Mouse (Mus musculus) adrenal gland, adult 2 months (tissue): ENCODE data around the gene Rragc. TPM values are rescaled to one million over a fixed set of nuclear protein-coding genes. Genes with fewer than 3 reads are reported as not detected.
"Not testable (repeated sequence)": the region's sequence is repeated elsewhere in the genome, so short reads cannot be mapped to it uniquely, and the experiment has no call there.

Source experiments
- DNase-seq: peaks from one replicate; pipeline ENCODE4 v3.0.0; 2021
- long read RNA-seq: library from polyadenylated mRNA; stranded (forward); transcript quantifications from one replicate; pipeline ENCODE4 v2.0.0, GENCODE M21; 2021
- polyA plus RNA-seq: library from polyadenylated mRNA; depleted of rRNA; stranded (reverse); fragments of >200 nt; gene quantifications from 2 replicates; pipeline ENCODE4 v1.2.3, GENCODE M21; 2012; rRNA removed
- total RNA-seq, 2 experiments: library from RNA; stranded (reverse); gene quantifications; 2 replicates each; pipeline ENCODE4 v1.2.3; 2021

The Rragc gene
- total RNA-seq, result 10 to 100 TPM; 84.3 to 91.4 TPM
- 39.6 and 42.8 TPM in 2 replicates for polyA plus RNA-seq
- long read RNA-seq, transcript Rragc-201 (7 exons, 2,593 nt), result major isoform, 226 of 239 reads
- long read RNA-seq, partial matches to known transcripts, result 4 of 239 reads
- long read RNA-seq, other reads (novel, unspliced or antisense), result 7 of 239 reads

DNA sequence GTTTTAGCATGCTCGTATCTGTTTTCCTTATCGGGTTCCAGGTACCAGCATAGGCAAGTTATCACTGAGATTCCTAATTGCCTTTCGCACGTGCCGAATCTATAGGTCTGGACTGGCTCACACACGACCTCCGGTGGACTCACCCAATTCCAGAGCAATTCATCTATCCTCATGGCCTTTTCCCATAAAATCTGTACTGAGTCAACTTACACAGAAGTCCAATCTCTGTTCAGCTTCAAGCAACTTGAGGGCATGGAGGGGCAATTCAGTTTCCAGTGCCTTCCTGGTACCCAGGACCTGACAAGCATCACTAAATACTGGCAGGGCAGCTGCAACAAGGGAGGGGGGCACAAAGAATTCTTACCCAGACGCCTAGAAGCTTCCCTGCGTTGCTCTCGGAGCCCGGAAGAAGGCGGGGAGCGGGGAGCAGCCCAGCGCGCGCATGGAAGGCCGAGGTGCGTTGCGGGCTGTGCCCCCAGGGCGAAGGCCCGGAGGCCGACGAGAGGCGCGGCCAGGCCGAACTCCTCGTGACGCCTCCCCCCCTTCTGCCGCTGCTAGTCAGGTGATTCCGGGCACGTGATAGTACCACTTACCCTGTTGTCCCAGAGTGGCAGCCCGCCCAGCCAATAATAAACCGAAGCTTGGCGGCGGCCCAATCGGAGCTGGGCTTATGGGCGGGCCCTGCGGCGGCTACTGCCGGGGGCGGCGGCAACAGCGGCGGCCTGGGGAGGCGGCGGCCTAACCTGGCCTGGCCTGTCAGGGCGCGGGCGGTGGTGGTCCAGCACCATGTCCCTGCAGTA is at the start of gene Rragc:
TSS of gene Rragc (plus strand) at position 699 of the 800 bp plus-strand sequence.
- peak; percentile 100 for DNase-seq

DNA sequence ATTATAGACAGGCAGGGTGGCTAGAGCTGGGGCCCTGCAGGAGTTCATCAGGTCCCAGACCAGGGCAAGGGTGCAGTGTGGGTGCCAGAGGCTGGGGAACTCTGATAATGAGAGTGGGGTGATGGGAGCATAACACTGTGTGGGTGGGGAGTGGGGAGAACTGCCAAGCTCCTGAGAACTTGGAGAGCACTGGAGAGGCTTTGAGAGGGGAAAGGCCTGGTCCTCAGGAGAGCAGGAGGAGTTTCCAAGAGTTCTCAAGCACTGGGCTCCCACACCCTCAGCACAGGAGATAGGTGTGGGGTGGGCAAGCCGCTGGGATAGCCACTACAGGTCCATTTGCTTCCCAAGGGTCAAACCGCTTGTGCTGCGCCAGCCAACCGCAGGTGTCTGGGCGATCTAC is 23.5 kb upstream of the Rragc start:
- DNase-seq, result no peak

DNA sequence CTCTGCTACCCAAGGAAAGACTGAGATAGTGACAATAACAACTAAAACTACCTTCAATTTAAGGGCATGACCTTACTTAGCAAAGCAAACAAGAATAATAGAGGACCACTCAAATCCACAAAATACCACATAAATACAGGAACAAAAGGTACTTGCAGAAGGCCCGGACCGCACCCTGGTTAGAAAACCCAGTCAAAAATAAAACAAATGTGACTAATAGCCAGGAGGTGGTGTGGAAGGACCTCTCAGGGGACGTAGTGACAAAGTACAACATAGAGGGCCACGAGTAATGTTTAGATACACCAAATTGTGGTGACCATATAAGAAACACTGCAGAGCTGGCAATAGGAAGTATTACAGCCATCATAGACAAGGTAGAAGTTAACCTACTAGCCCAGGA is 23.0 kb upstream of the Rragc start:
- no peak for DNase-seq

DNA sequence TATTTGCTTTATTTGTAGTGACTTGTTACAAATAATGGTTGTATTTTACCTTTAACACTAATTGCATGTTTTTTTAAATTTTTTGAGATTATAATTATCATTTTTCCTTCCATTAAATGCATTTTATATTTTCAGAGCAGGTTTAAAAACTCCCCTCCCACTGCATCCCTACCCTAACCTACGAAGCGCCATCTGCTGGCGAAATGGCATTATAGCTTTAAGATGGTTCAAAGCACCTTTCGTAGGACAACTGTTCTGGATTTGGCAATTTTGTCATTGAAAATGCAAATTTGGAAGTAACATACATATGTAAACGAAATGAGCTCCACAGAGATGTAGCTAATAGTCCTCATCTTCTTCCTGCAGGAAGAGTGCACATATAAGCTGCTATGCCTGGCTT is 18.6 kb upstream of the Rragc start:
- no peak for DNase-seq

DNA sequence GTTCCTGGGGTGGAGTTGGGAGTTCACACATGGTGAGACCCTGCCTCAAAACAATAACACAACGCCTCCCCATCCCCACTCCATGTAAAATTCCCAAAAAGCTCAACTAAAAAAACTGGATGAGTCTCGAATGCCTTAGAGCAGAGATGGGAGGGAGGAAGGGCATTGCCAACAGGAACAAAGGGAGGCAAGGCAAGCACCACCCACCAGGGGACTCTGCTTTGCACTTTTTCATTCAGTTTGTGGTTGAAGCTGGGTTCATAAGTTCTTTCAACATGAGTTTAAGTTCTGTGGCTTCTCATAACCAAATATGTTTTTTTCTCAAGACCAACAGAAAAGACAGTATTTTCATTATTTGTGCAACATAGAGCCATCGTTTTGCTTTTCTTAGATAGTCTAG is 13.8 kb upstream of the Rragc start:
- no peak for DNase-seq

DNA sequence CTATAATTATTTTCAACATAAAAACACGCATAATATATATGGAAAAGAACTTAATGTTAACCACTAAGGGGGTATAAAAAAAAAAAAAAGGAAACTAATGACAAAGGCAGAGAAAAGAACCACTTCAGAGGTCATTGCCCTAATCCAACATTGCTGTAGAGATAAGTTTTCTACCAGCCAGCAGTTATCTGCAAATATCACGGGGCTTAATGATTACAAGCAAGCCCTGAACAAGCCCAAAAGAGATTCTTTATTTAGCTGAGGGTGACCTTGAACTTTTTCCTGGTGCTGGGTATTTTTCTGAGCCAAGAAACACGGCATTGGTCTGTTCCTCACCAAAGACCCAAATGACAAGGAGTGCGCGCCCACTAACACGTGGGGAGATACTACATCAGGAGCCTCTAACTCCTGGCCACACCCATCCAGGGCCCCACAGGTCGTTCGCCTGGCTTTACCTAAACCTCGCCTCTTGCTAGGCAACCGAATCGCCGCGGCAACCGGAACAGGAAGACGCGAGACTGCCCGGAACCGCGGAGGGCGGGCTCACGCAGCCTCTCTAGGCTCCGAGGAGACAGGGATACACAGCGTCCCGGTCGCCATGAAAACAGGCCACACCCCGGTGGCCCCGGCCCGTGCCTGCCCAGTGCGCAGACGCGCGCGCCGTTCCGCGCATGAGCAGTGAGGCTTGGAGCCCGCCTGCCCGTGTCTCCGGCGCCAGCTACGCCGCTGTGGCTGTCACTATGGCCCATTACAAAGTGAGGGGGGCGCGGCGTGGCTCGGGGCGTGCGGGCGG is 12.7 kb upstream of the Rragc start, which contains the start of gene Mycbp:
TSS of gene Mycbp (plus strand) at position 500 of the 793 bp plus-strand sequence.
- peak; percentile 100 for DNase-seq

DNA sequence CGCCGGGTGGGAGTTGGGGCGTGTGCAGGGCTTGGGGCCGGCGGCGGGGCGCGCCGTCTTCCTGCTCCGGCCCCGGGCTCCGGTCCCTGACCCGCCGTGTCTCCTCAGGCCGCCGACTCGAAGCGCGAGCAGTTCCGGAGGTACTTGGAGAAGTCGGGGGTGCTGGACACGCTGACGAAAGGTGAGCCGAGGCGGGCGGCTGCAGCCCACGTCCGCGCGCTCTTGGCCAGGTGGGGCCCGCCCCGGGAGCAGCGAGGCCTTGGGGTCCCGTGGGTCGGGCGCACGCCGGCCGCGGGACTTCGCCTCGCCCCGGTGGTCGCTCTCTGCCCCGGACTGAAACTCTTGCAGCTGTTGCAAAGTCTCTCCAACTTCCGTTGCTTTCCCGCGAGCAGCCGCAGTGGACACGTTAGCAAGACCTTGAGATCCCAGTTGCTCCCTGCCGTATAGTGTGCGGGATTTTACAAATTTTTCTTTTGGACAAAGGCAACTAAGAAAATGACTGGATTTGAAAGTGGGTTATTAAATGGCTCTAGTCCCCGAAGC is 12.0 kb upstream of the Rragc start:
- DNase-seq, result no peak

DNA sequence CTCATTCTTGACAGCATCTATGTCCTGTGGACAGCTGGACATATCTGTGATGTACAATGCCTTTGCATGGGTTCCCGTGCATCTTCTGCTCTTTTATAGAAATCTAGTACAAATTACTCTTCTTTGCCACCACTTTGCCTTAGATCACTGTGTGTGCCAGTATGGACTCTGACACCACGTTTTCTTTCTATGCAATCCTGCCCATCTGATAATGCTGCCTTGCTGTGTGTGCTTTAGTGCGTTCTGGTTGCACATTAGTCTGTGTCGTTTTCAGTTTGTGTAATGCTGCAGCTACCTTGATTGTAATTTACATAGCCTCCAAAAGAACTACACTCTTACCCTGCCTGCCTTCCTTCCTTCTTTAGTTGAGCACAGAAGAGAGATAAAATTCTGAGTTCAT is 5.7 kb upstream of the Rragc start:
- DNase-seq, result no peak

DNA sequence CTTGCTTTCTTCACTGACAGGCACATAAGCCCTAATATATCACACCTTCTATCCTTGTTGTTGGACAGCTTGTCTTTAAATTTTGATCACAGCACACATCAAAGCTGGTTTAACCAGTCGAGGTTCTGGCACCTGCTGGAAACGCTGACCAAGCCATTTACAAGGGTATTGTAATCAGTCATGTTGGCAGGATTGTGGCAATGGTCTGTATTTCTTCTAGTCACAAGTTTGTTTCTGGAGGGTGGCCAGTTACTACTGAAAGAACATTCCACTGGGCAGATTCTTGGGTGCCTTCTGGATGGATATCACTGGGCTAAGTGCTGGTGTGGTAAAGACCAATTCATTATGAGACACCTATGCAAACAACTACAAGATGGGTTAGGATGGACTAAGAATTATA is 4.8 kb upstream of the Rragc start:
- DNase-seq, result peak; percentile 62

DNA sequence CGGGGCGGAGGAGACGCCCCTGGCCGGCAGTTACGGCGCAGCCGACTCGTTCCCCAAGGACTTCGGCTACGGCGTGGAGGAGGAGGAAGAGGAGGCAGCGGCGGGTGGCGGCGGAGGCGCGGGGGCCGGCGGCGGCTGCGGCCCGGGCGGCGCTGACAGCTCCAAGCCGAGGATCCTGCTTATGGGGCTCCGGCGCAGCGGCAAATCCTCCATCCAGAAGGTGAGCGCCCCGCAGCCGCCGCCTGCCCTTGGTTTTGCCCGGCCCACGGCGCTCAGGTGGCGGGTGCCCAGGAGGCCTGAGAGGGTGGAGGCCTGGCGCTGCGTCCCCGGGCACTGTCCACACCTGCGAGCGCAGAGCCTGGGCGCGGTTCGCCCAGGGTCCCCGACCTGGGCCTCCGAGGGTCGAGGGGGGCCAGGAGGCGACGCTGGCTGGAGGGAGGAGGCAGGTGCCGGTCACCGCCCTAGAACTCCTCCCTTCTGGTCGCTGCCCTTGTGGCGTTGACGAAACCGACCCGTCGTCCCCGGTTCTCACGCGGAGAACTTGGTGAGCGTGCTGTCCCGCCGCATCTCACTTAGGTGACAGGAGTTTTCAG is 398 bp downstream of the Rragc start, which contains the start of gene 4930535I16Rik:
TSS of gene 4930535I16Rik (minus strand) at position 475 of the 593 bp plus-strand sequence.
- DNase-seq, result no peak

DNA sequence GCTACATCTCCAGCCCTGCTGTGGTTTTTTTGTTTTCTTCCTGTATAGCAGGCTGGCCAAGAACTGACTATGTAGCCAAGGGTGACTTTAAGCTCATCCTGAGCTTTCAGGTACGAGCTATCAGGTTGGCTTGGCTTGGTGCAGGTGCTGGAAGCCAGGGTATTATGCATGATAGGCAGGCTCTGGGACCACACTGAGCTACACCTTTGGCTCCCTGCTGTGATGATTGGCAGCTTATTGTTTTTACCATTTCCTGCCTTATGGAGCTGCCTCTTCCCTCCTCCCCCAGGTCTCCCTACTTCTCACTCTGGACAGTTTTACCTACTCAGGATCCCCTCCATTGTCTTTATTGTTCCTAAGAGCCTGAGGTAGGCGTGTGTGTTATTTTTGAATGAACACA is 1.6 kb downstream of the Rragc start:
- no peak for DNase-seq

DNA sequence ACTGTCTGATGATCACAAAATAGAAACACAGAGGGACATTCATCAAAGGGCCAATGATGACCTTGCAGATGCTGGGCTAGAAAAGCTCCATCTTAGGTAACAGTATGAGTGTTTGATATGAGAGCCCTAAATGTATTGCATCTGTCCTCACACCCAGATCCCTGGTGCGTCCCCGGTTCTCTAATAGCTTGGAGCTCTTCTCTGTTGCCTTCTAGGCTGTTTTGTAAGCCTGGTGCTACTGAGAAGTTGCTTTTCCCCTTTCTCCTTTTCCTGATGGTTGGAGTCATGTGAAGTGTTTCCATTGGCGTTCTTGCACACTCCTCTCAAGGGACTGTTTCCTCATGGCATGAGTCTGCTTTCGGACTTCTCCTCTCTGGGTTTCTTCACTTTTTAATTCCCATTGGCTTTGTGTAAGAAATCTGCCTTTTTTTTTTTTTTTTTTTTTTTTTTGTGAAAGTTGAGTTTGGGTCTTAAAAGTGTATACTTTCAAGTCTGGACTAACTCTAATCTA is 3.9 kb downstream of the Rragc start:
- DNase-seq, result no peak

DNA sequence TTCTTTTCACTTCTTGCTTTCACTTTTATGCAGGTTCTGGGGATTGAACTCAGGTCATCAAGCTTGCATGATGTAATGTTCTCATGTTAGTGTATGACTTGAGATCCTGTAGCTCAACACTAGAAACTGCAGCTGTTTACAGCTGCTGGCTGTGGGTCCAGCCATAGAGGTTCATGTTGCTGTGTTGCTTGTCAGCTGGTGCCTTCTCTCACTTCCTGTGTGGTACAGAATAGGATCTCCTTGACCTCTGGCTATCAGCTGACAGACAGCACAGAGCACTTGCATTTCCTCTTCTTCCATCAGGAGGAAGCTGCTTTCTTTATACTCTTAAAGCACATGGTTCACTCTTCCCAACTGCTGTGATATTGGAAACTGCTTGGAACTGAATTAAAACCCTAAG is 10.7 kb downstream of the Rragc start:
- no peak for DNase-seq

DNA sequence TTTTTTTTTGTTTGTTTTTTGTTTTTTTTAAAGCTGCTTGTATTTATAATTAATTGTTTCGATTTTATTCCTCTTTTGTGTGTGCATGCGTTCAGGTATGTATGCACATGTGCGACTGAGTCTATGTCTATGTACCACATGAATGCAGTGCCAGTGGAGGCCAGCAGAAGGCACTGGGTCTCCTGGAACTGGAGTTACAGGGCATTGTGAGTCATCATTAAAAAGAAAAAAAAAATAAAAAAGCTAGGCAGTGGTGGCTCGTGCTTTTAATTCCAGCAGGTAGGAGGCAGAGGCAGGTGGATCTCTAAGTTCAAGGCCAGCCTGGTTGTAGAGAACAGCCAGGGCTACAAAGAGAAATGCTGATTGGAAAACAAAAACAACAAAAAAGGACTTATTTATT is 12.7 kb downstream of the Rragc start:
- DNase-seq, result no peak

DNA sequence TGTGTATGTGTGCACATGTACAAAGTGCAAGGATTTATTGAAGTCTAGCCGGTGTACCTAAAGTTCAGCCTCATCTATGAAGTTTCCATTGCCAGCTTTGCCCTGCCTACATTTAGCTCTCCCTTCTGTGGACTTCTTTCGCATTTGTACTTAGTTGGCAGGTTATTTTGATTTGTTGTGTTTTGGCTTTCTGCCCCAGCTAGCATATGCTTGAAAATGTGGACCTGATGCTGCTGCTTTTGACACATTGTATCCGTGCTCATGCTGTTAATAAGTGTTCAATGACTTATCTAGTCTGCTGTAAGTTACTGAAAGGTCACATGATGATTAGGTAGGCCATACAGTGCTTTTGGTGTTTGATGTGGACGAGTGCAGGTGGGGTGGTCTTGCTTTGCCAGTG is 17.1 kb downstream of the Rragc start:
- DNase-seq, result no peak

DNA sequence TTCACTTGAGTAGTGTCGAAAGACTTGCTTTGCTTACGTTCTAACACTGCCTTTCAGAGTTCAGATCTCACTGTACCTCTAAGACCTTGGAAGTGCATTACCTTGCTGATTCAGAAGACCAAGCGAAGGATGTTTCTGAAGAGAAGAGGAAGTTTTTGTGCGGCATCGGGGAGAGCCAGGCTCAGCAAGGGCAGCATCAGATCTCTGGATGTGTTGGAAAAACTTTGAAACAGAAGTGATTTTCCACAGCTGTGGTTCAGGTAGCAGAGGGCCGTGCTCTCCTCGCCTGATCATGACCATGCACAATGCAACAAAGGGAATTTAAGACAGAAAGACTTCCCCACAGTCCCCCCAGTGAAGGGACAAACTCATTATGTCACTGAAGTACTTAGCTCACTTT is 18.8 kb downstream of the Rragc start:
- no peak for DNase-seq

DNA sequence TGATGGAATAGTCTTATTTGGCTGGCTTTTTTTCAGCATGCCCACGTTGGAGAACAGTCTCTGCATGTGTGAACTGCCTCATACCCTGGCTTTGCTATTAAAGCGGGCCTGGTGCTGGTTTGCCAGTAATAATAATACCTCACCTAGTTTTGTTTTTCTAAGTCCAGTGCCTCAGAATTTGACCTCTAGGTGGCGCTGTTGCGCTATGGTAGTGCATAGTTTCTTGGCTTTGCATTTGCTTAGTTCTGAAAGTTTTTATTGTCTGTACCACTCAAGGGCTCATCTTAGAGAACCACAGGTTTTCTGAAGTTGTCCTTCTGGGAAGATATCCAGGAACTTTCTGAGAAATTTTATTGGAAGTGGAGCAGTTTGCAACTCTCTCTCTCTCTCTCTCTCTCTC is 22.6 kb downstream of the Rragc start:
- DNase-seq, result peak; percentile 69

DNA sequence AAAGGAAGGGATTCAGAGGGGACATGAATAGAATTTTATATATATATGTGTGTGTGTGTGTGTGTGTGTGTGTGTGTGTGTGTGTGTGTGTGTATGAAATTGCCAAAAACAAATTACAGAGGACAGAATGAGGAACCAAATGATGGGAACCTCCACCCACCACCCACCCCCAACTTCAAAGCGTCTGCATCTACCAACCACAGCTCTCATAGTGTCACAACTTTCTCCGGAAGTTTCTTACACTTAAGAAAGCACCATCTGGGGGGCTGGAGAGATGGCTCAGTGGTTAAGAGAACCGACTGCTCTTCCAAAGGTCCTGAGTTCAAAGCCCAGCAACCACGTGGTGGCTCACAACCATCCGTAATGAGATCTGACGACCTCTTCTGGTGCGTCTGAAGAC is 23.6 kb downstream of the Rragc start:
- DNase-seq, result not testable (repeated sequence)

DNA sequence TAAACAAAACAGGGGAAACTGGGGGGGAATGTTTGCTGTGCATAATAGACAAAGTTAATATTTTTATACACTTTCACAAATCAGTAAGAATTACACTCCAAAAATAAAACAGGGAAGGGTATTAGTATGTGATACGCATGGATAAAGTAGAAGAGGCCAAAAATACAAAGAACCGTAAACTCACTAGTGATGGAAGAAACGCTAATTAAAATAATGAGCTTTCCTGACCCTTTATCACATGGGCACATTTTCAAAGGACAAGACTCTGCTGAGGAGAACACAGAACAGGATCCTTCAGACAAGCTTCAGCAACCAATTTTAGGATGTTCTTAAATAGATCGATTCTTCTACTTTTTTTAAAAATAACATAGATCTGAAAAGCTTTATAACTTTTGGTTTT is 29.5 kb downstream of the Rragc start:
- no peak for DNase-seq

DNA sequence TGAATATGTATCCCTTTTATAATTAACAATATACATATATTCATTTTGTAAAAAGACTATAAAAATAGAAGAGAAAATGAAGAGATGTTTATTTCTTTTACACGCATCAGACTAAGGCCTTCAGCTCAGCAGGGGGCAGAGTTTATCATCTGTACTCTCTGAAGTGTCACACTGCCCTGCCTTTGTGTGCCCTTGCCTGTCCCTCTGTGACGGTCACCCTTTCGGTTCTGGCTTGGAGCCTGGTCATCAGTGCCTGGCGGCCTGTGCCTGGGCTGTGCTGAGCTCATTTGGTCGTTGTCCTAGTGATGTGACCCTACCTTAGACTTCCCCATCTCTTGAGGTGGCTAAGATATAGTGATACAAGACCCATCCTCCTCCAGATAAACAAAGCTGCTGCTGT is 29.9 kb downstream of the Rragc start:
- peak; percentile 72 for DNase-seq

DNA sequence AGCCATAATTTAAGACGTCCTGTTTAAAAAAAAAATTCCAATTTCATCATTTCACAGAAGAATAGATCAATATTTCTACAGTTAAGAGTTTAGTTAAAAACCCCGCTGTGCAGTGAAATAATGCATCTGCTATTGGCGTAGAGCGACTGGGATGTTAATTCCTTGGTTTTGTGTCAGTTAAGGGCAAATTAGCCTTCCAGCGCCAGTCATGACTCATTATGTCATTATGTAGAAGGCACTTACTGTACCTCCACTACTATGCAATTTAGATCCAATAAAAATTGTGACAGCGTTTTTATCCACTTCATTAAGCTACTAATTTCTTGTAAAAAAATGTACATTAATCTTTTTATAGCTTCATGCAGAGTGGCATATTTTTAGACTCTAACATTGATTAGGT is 31.7 kb downstream of the Rragc start:
- no peak for DNase-seq

DNA sequence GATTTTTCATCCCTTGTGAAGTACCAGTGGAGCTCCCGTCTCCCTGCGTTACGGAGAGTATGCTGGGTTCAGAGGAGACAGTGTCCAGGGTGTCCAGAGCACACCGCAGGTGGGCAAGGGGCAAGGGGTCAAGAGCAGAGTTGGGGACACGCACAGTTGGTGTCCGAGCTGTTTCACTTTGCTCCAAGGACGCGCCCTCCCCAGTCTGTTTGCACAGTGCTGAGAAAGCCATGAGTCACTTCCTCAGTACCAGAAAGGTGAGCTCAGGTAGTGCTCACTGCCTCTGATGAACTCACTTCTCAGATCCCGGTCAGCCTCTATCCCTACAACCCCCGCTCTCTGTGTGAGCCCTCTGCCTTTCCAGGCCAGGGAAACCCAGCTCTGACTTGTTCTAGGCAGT is 32.4 kb downstream of the Rragc start:
- DNase-seq, result no peak
